Mouse (Mus musculus): ENCODE results near the gene Dnal4. TPM values are rescaled to one million over a fixed set of nuclear protein-coding genes. Genes with fewer than 3 reads are reported as not detected.

Gene Dnal4
- polyA plus RNA-seq, 1 experiment from 2014 or later = 76.8 TPM

DNA sequence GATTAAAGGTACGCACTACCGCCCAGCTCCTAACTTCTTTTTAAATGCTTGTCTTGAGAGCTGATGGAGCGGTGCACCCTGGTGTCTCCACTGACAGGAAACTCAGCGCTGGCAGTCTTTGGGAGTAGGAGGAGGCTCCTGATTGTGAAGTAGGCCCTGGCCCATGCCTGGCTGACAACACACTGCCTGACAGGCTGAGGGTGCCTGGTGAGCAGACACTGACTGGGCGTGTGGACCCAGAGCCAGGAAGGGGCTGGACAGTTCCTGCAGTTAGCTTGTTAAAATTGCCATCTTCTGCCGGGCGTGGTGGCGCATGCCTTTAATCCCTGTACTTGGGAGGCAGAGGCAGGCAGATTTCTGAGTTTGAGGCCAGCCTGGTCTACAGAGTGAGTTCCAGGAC lies 27.4 kb downstream of the Dnal4 start:
- no peaks in the 10 kb centered on the region for H3K27me3 ChIP-seq
- ChIA-PET POLR2A (no interaction called here), CTCF (no interaction called here)
- in situ Hi-C loops (cut with MboI; ENCODE audit: low pct_unique_long_range_greater_than_20kb) = no loop called here
- DNase-seq (ENCODE audit: low read depth, low spot score) (no peak), ATAC-seq (no peak)
- no peak for TF ChIP-seq CTCF (IDR thresholded peaks at IDR 0.05)

DNA sequence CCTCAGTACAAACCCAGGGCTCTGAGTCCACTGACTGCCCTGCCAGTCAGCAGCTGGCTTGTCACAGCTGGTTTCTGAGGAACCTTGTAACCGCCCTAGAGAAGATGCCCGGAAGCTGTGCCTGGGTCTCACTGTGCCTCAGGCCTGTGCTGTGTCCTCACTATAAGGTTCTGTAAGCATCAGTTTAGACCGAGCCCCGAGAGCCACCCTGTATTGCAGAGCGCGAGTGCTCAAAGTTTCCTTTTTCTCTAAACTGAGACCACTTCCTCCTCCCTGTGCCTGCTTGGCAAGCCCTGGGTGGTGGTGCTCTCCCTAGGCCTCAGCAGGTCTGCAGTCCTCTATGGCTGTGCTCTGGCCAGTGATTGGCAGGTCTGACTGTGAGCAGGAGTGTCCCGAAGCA lies 28.5 kb downstream of the Dnal4 start:
- POLR2A ChIA-PET = no interaction called here
- in situ Hi-C loops (cut with MboI; ENCODE audit: low pct_unique_long_range_greater_than_20kb) = loop anchor here (10.0 kb wide), 1 partner anchor 336 kb away; no protein-coding TSS in a partner anchor
- ATAC-seq (no peak), DNase-seq (ENCODE audit: low read depth, low spot score) (no peak)
- no peaks in the 10 kb centered on the region for H3K27me3 ChIP-seq
- CTCF ChIA-PET = interaction anchor here (1.4 kb wide), 1 partner anchor 192 kb away, joined by 4 read pairs; no protein-coding TSS in a partner anchor
- no peak for TF ChIP-seq CTCF (IDR thresholded peaks at IDR 0.05)

DNA sequence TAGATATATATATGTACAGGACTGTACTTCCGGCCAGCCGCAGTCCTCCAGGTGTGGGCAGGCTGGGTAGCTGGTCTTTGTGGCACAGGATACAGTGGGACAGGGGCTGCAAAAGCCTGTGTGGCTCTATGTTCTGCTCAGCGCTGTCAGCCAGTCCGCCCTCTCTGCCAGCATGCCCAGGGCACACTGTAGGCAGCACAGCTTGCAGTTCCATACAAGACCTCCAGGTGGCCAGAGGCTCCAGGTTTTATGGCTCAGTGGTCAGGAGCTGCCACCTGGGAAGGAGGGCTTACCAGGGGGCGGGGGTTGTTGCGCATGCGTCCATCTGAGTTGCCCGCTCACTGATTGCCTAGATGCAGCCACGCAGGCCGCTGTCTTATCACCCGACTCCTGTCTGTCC lies 29.7 kb downstream of the Dnal4 start:
- H3K27me3 ChIP-seq = no peaks in the 10 kb centered on the region
- CTCF ChIA-PET = interaction anchor here (1.4 kb wide), 1 partner anchor 193 kb away, joined by 4 read pairs; no protein-coding TSS in a partner anchor
- DNase-seq (ENCODE audit: low read depth, low spot score) (no peak), ATAC-seq (no peak)
- POLR2A ChIA-PET = no interaction called here
- TF ChIP-seq CTCF (IDR thresholded peaks at IDR 0.05) = no peak
- in situ Hi-C loops (cut with MboI; ENCODE audit: low pct_unique_long_range_greater_than_20kb) = loop anchor here (10.0 kb wide), 1 partner anchor 337 kb away; no protein-coding TSS in a partner anchor

DNA sequence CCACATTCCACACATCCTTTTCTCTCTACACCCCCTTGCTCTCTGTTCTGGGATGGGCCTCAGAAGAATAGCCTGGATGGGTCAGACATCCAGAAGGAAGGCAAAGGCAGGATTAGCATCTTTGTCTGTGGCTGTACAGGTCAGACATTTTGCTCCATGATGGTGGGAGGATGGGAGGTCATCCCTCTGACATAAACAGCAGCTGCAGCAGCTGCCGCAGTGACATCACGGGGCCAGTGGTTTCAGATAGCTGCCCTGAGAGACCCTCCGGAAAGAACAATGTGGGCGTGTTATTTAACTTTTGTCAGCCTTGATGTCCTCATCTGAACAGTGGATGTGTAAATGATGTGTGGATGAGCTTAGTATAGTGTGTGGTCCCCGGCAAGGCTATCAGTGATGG lies 31.8 kb downstream of the Dnal4 start:
- ATAC-seq = no peak
- TF ChIP-seq CTCF (IDR thresholded peaks at IDR 0.05) = no peak
- POLR2A ChIA-PET = no interaction called here
- CTCF ChIA-PET = no interaction called here
- no peak for DNase-seq (ENCODE audit: low read depth, low spot score)
- in situ Hi-C loops (cut with MboI; ENCODE audit: low pct_unique_long_range_greater_than_20kb) = loop anchor here (10.0 kb wide), 1 partner anchor 339 kb away; no protein-coding TSS in a partner anchor
- H3K27me3 ChIP-seq = no peaks in the 10 kb centered on the region

DNA sequence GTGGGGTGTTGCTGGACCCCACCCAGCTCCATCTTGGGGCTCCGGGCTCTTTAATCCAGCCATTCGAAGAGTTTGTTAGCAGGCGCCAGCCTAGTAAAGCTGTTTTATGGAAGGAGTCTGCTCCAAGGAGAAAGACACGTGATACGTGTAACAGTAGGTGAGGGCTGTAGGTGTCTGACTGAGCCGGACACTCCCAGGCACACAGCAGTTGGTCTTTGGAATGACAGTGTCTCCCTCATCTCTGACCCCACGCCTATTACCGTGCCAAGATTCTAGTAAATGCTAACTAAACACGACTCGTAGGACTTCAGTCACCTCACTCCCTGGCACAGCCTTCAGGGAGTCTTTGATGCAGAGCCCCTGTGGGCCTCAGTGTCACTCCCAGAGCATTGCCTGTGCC lies 32.3 kb downstream of the Dnal4 start:
- H3K27me3 ChIP-seq = no peaks in the 10 kb centered on the region
- ATAC-seq (no peak), DNase-seq (ENCODE audit: low read depth, low spot score) (no peak)
- TF ChIP-seq CTCF (IDR thresholded peaks at IDR 0.05) = no peak
- in situ Hi-C loops (cut with MboI; ENCODE audit: low pct_unique_long_range_greater_than_20kb) = loop anchor here (10.0 kb wide), 1 partner anchor 339 kb away; no protein-coding TSS in a partner anchor
- ChIA-PET POLR2A (no interaction called here), CTCF (no interaction called here)

DNA sequence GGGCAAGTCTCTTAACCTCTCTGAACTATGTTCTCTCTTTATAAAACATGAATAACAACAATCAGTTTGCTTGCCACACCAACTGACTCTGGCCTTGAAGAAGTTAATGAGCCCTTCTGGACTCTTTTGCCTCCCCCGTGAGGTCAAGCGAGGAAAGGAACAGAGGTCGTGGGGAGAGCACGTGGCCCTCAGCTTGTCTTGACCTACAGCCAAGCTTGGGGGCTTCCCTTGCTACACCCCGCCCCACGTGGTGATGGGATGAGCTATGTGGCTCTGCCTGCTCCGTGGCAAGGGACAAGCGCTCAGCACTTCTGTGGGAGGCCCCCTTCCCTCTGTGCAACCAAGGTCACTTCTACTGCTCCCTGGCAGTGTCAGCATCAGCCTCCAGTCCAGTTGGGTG lies 32.9 kb downstream of the Dnal4 start:
- CTCF ChIA-PET = no interaction called here
- POLR2A ChIA-PET = no interaction called here
- DNase-seq (ENCODE audit: low read depth, low spot score) = no peak
- H3K27me3 ChIP-seq = no peaks in the 10 kb centered on the region
- TF ChIP-seq CTCF (IDR thresholded peaks at IDR 0.05) = no peak
- in situ Hi-C loops (cut with MboI; ENCODE audit: low pct_unique_long_range_greater_than_20kb) = loop anchor here (10.0 kb wide), 1 partner anchor 340 kb away; no protein-coding TSS in a partner anchor
- no peak for ATAC-seq

DNA sequence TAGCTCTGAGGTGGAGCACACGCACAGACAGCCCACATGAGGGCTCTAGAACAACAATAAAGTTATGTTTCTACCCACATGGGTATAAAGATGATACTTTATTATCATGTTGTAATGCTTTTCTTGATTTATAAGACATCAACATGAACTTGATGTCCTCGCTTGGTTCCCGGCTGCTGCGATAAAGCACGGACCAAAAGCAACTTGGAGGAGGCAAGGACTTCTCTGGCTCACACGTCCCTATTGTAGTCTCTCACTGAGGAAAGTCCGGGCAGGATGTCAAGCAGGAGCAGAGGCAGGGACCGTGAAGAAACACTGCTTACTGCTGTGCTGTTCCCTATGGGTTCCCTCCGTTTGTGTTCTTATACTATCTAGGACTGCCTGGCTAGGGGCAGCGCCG lies 33.6 kb downstream of the Dnal4 start:
- TF ChIP-seq CTCF (IDR thresholded peaks at IDR 0.05) = no peak
- no peak for ATAC-seq

DNA sequence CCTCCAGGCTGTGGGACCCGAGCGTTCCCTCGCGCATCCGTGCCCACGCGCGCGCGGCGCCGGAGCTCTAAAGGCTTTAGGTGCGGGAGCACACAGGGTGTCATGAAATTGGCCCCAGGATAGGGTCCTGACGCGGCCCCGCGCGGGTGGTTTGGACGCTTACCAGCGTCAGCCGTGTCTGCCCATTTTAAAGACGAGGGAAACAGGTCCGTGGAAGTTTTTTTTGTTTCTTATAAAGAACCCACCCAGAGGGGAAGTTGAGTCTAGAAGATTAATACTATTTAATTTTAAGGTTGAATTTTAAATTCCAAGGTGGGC lies 35.0 kb downstream of the Dnal4 start:
- no peak for TF ChIP-seq CTCF (IDR thresholded peaks at IDR 0.05)
- POLR2A ChIA-PET = no interaction called here
- H3K27me3 ChIP-seq = no peaks in the 10 kb centered on the region
- ATAC-seq (peak; percentile 15), DNase-seq (ENCODE audit: low read depth, low spot score) (no peak)
- CTCF ChIA-PET = interaction anchor here (1.4 kb wide), 1 partner anchor 11 kb away, joined by 5 read pairs; no protein-coding TSS in a partner anchor
- in situ Hi-C loops (cut with MboI; ENCODE audit: low pct_unique_long_range_greater_than_20kb) = loop anchor here (10.0 kb wide), 1 partner anchor 342 kb away; no protein-coding TSS in a partner anchor

More for the DNA sequence above, 33.6 kb downstream of the Dnal4 start:
- no peak for DNase-seq (ENCODE audit: low read depth, low spot score)
- ChIA-PET POLR2A (interaction anchor here (0.6 kb wide), 1 partner anchor 83 kb away, joined by 5 read pairs; no protein-coding TSS in a partner anchor), CTCF (no interaction called here)
- in situ Hi-C loops (cut with MboI; ENCODE audit: low pct_unique_long_range_greater_than_20kb) = loop anchor here (10.0 kb wide), 1 partner anchor 341 kb away; no protein-coding TSS in a partner anchor
- no peaks in the 10 kb centered on the region for H3K27me3 ChIP-seq

DNA sequence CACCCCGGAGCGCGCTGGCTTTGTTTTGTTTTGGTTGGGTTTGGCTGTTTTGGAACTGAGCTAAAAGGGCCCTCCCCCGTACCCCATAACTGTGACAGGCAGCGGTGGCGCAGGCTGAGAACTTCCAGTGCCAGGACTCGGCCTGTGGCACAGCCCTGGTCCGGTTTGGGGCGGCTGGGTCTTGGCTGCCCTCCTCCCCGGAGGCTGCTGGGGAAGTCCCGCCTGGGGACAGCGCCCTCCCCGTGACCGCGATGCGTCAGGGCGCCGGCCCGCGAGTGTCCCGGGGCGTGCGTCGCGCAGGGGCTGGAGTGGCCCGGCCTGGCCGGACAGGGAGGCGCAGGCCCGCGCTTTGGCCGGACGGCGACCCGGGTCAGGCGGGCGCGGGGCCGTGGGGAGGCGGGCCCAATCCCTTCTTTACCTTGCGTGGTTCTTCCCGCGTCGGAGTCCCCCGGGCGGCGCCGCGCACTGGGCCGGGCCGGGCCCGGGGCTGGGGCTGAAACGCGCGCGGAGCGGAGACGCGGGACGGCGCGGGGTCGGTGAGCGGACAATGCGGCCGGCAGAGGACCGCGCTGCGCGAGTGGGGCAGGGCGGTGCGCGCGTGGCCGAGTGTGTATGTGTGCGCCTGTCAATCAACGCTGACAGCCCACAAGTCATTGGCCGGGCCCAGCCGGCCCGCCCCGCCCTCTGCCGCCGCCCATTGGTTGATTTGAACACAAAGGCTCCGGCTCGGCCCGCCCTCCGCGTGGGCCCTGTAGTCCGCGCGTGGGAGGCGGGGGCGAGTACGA lies 35.5 kb downstream of the Dnal4 start, which contains the start of gene Sun2:
Gene Sun2 (minus strand): TSS at position 616 of the 785 bp plus-strand sequence.
- ChIA-PET POLR2A (interaction anchor here (1.2 kb wide), 1 partner anchor 60 kb away, joined by 3 read pairs; no protein-coding TSS in a partner anchor), CTCF (interaction anchor here (1.4 kb wide), 1 partner anchor 11 kb away, joined by 5 read pairs; no protein-coding TSS in a partner anchor)
- DNase-seq (ENCODE audit: low read depth, low spot score) (no peak), ATAC-seq (peak; percentile 91)
- in situ Hi-C loops (cut with MboI; ENCODE audit: low pct_unique_long_range_greater_than_20kb) = loop anchor here (10.0 kb wide), 1 partner anchor 343 kb away; no protein-coding TSS in a partner anchor
- TF ChIP-seq CTCF (IDR thresholded peaks at IDR 0.05) = no peak
- no peaks in the 10 kb centered on the region for H3K27me3 ChIP-seq

DNA sequence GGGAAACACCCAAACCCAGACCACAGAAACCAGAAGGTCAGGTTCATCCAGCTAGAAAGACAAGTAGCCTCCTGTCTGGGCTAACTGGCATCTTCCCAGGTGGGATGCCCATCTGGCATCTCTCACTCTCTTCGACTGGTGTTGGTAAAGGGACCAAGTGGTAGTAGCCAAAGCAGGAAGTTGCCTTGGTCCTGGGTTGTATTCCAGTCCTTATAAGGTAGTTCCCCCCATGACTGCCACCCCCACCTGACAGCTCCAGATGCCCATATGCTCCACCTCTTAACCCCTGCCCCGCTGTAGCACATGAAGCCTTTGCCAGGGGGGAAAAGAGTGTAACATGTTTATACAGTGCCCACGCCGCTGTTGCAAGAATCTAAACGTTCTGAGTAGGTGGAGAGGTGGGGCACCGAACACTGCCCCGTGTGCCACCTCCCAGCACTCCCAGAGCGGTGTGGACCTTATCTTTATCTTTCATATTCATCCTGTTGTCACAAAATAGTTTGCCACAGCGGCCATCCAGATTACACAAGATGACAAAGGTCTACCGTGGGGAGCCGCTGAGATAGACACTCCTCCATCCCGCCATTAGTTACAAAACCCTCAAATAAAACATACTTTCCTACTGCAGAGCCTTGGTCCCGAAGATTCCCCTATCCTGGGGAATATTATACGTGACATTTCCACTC lies 36.3 kb downstream of the Dnal4 start:
- DNase-seq (ENCODE audit: low read depth, low spot score) = no peak
- no peak for TF ChIP-seq CTCF (IDR thresholded peaks at IDR 0.05)
- ATAC-seq = no peak
- in situ Hi-C loops (cut with MboI; ENCODE audit: low pct_unique_long_range_greater_than_20kb) = loop anchor here (10.0 kb wide), 1 partner anchor 343 kb away; no protein-coding TSS in a partner anchor
- ChIA-PET CTCF (no interaction called here), POLR2A (interaction anchor here (1.2 kb wide), 1 partner anchor 61 kb away, joined by 3 read pairs; no protein-coding TSS in a partner anchor)
- no peaks in the 10 kb centered on the region for H3K27me3 ChIP-seq

All from Patski (cell line).